Mouse (Mus musculus): ENCODE measurements around the gene Fam98a. TPM values are rescaled to one million over a fixed set of nuclear protein-coding genes. Genes with fewer than 3 reads are reported as not detected.
A peak's percentile ranks its signal among the peaks of the same experiment; 100 is the strongest.

Gene Fam98a
- total RNA-seq (2021) = 10 to 100 TPM; 33.1 to 44.0 TPM
- long read RNA-seq, experiment 1, transcript Fam98a-201 (8 exons, 2,817 nt) = major isoform, 15 of 15 reads
- long read RNA-seq, experiment 1, partial matches to known transcripts = 0 of 15 reads
- long read RNA-seq, experiment 1, other reads (novel, unspliced or antisense) = 0 of 15 reads
- long read RNA-seq, experiment 2, transcript Fam98a-201 (8 exons, 2,817 nt) = major isoform, 56 of 61 reads
- long read RNA-seq, experiment 2, partial matches to known transcripts = 1 of 61 reads
- long read RNA-seq, experiment 2, other reads (novel, unspliced or antisense) = 3 of 61 reads

DNA sequence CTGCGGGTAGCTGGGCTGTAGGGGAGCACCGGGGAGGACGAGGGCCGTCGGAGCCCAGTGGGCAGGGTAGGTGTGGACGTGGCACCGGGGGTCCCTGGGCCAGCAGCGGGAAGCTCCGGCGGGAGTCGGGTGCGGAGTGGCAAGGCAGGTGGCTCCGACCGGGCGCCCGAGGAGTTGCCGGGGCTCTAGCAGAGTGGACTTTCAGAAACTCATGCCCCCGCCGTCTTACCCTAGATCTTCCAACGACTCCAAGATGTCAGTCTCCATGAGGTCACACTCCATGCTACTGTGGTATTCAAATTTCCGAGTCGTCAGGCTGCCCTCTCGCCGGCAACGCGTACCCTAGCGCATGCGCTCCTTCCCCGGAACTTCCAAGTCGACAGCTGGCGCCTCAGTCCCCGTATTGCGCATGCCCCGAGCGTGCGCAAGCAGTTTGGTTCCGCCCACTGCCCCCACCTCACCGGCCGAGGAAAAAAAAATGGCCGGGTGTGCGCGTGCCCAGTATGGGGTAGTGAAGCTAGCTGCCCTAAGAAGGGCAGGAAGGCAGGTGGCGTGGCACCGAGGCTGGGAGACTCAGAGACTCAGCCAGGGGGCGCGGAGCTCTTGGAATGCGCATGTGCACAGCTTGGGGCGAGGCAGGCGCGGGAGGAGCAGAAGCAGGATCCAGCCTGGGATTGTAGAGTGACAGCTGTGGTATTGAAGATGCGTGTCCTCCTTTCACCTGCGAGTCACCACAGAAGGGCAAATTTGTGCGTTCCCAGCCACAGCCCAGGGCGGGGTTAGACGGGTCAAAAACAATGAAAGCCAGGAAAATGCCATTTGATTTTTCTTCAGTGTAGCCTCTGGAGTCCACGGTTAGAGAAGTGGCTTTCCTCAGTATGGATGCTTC, at the start of gene Fam98a:
Gene Fam98a (minus strand): TSS at position 435 of the 889 bp plus-strand sequence.
- peak; percentile 96 to 97 for DNase-seq (ENCODE audit: low spot score in 2 of 2)

DNA sequence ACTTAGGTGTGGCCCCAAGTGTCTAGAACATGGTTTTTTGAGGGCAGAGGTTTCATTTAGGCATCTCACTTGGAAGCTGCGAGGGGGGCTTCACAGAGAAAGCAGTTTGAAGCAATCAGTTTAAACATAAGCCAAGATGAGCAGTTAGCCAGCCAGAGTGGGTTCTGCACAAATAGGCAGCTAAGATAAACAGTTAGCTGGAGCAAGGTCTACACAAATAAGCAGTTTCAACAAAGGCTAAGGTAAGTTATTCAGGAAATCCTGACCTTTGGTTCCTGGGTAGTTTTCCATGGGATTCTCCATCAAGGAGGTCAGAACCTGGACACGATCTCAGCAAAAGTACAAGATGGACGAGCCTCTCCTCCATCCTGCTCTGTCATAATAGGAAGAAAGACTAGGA, 46.9 kb upstream of the Fam98a start:
- DNase-seq (ENCODE audit: low spot score in 2 of 2) = no peak

- no peak for DNase-seq (ENCODE audit: low spot score in 2 of 2)
Observed at GRCm38 (mm10) chr17:75582738-75583137, 31.0 kb upstream of the Fam98a start.

DNA sequence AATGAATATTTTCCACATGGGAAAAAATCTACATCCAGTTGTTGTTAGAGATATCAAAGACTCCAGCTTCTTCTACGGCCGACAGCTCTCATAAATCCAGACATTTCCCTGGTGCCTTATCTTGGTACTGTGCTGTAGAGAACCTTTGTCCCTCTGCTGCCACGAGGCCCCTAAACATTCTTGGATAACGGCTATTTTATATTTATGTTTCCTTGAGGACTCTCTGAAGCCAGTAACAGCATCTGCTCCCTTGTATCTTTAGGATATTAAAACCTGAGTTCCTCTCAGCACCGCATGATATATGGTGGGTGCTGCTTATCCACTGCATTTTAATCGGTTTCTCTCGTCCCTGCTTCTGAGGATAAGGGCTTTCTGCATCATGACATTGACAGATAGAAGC, 23.9 kb upstream of the Fam98a start:
- no peak for DNase-seq (ENCODE audit: low spot score in 2 of 2)

GRCm38 (mm10) chr17:75558041-75558440, 6.3 kb upstream of the Fam98a start:
- DNase-seq (ENCODE audit: low spot score in 2 of 2) = no peak

DNA sequence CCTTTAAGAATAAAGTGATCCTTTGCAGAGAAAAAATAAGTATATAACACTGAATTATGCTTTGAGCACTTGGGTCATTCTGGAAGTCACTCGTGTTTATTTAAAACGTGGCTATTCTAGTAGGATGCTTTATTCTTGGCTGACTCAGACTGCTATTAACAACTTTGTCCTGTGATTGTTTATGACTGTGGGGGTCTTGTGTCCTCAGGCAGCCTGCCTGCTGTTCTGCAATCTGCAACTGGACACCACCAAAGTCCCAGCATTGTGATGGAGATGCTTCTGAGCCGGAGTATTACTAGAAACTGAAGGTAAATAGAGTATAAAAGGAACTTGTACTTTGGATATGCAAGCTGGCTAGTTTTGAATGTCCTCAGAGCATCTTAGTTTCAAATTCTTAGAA, 5.3 kb upstream of the Fam98a start:
- no peak for DNase-seq (ENCODE audit: low spot score in 2 of 2)

- no peak for DNase-seq (ENCODE audit: low spot score in 2 of 2)
Observed at GRCm38 (mm10) chr17:75550771-75551413, 854 bp downstream of the Fam98a start.

- no peak for DNase-seq (ENCODE audit: low spot score in 2 of 2)
Observed at GRCm38 (mm10) chr17:75544262-75544661, 7.5 kb downstream of the Fam98a start.

DNA sequence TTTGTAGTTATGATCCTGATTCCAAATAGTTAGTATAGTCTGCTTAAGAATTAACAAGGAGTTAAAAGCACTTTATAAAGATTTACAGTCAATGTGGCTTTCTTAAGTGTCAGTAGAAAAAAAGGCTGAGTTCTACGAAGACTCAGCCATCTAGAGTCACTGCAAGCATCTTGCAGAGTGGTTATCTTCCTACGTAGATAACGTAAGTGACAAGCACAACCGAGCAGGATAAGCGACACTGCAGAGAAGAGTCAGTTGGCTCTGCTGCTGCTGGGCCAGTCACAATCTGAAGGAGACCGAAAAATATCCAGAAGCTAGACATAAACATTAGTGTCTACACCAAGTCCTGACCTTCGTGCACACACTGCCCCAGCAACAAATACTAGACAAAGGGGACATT, 8.3 kb downstream of the Fam98a start:
- no peak for DNase-seq (ENCODE audit: low spot score in 2 of 2)

GRCm38 (mm10) chr17:75539841-75540240, 11.9 kb downstream of the Fam98a start:
- no peak for DNase-seq (ENCODE audit: low spot score in 2 of 2)

- no peak for DNase-seq (ENCODE audit: low spot score in 2 of 2)
Observed at GRCm38 (mm10) chr17:75539130-75539529, 12.6 kb downstream of the Fam98a start.

GRCm38 (mm10) chr17:75538431-75538830, 13.3 kb downstream of the Fam98a start:
- DNase-seq (ENCODE audit: low spot score in 2 of 2) = no peak

DNA sequence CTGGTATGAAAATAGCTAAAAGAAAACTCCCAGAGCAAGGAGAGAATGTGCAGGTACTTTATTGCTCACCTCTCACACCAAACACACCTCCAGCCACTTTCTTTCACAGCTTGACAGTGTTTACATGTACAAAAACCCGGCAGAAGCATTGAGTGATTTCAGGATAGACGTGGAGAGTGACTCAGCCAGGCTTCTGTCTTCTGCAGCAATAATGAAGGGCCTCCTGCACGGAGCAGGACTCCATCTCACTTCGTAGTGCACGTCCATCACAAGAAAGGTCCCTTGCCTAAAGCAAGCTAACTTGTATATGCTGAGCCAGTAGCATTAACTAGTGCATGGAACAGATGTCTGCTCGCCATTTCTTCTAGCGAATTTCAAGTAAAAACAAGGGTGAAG, 14.7 kb downstream of the Fam98a start:
- no peak for DNase-seq (ENCODE audit: low spot score in 2 of 2)

DNA sequence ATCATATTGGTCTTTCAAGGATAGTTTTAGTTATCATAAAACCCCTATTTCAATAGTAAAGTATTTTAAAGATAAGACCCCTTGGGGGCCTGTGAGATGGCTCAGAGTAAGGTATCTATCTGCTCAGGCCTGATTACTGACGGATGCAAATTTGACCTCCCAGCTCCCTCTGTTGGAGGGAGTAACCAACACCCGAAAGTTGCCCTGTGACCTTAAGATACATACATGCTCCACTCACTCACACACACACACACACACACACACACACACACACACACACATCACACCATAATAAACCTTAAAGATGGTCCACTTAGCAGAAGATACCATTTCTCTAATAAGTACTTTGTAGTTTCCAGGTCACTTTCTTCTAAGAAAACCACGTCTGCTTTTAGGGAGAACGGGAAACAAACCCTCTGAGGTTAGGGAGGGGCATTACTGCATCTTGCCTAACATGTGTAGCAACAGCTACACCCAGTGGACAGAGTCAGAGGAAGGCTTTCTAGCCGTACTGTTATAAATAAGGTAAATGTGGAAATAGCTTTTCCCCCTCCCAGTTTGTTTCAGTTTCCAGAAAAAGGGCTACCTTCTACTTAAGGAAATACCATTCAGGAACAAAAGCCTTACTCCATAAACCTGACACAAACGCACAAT, 15.2 kb downstream of the Fam98a start:
- DNase-seq (ENCODE audit: low spot score in 2 of 2) = no peak

DNA sequence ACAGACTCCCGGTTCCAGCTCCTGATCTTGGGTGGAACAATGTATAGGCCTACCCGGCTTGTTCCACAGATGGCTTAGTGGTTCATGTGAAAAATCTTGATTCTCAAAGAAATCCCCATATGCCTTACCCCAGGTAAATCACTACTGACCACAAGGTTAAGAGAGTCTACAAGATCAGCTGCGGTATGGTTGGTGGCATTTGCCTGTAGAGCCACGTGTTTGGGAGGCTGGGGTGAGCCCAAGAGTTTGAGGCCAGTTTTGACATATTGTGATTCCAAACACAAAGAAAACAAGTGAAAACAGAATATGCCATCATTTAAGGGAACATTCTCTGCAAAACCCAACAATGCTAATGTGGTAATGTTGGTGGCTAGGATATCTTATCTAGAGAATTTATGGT, 16.1 kb downstream of the Fam98a start:
- DNase-seq (ENCODE audit: low spot score in 2 of 2) = no peak

DNA sequence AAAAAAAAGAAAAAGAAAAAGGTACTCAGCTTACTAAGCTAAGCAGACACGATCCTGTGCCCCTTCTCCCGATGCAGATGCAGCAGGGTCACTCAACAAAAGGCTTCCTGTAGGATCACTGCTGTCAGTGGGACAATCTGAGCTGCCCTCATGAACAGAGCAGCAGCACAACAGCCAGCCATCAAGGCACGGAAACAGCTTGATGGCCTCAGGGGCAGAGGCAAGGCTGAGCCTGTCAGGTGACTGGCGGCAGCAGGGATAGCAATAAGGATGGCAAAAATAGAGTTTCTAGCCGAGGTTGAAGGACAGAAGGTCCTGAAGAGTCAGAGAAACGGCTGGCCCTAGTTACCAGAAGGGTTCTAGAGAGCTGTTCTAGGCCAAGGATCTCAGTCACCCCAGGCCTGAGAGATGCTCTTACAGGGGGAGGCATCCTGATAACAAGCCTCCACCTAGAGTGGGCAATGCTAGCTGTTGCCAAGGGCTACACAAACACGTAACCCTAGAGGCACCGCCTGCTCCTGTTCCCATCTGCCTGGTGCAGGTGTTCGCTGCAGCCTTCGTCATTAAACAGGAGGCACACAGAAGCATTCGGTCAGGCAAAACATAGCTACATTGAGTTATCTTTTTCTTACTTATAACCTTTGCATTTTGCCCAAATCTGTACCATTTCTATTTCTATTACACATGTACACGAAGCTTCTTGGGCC, 17.3 kb downstream of the Fam98a start:
- no peak for DNase-seq (ENCODE audit: low spot score in 2 of 2)

DNA sequence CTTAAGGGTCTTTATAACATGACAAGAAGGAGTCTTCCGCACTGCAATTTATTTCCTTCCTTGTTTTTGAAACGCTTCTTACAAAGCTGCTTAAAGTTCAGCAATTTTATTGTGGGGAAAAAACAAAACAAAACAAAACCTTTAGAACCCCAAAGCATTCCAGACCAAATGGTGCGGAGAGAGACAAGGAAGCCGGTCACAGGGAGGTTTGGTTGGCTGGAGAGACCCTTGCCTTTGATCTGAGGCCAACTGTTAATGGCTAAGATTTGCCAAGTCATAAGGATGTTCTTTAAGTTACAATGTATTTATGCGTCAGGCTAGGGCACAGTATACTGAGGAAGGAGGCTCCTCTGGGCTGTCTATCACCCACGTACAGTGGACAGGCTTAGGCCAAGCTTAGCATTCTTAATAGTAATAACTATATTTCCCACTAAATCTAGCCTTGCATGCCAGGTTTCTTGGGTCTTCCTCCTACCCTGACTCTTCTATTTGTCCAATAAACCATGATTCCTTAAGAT, 19.2 kb downstream of the Fam98a start:
- DNase-seq (ENCODE audit: low spot score in 2 of 2) = no peak

- DNase-seq (ENCODE audit: low spot score in 2 of 2) = no peak
Observed at GRCm38 (mm10) chr17:75529222-75529935, 22.4 kb downstream of the Fam98a start.

DNA sequence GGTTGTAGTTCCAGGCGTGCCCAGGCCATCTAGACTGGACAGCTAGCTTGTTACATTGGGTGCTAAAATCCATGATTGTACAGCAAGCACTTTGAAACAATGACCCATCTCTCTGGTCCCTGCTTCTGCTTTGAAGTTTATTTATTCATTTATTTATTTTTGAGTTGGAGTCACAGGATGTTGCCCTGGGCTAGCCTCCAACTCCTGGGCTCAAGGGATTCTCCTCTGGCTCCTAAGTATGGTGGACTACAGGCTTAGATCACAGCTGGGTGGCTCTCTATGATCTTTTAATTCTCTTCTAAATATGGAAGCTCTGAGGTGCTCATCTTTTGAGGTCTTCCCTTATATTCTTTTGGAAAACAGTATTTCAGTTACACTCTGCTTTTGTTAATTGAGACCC, 25.3 kb downstream of the Fam98a start:
- no peak for DNase-seq (ENCODE audit: low spot score in 2 of 2)

GRCm38 (mm10) chr17:75523812-75524211, 27.9 kb downstream of the Fam98a start:
- DNase-seq (ENCODE audit: low spot score in 2 of 2) = no peak
